Mouse (Mus musculus) kidney, postnatal 10 days (tissue): ENCODE measurements at regions not wholly inside any gene's neighbourhood (a gene's known extent, or its start where the extent isn't known, plus 50 kb on each side); places are given as distances from the start of the nearest gene placed in this dataset.

Experiments used
- DNase-seq: peaks from one replicate; pipeline ENCODE4 v3.0.0; 2021; ENCODE audit warnings: mixed read lengths

GRCm38 (mm10) chr13:107626670-107627069 is 417.6 kb upstream of the Smim15 start:
- DNase-seq = no peak

- DNase-seq = no peak
Observed at GRCm38 (mm10) chr13:107621337-107621736, 422.9 kb upstream of the Smim15 start.

- no peak for DNase-seq
Observed at GRCm38 (mm10) chr13:107620887-107621286, 423.4 kb upstream of the Smim15 start.

- no peak for DNase-seq
Observed at GRCm38 (mm10) chr13:107620210-107620609, 424.0 kb upstream of the Smim15 start.

GRCm38 (mm10) chr13:107619430-107619927 is 424.8 kb upstream of the Smim15 start:
- no peak for DNase-seq

- DNase-seq = no peak
Observed at GRCm38 (mm10) chr13:107618796-107619429, 425.3 kb upstream of the Smim15 start.

GRCm38 (mm10) chr13:107618369-107618771 is 425.9 kb upstream of the Smim15 start:
- no peak for DNase-seq

- no peak for DNase-seq
Observed at GRCm38 (mm10) chr13:107617582-107617981, 426.7 kb upstream of the Smim15 start.

GRCm38 (mm10) chr13:107616775-107617174 is 427.5 kb upstream of the Smim15 start:
- peak; percentile 41 for DNase-seq

GRCm38 (mm10) chr13:107608996-107609503 is 435.2 kb upstream of the Smim15 start:
- DNase-seq = no peak

- DNase-seq = no peak
Observed at GRCm38 (mm10) chr13:107607294-107607693, 437.0 kb upstream of the Smim15 start.

GRCm38 (mm10) chr13:107602149-107602548 is 442.1 kb upstream of the Smim15 start:
- no peak for DNase-seq

- no peak for DNase-seq
Observed at GRCm38 (mm10) chr13:107601132-107601439, 443.2 kb upstream of the Smim15 start.

GRCm38 (mm10) chr13:107600331-107601131 is 443.7 kb upstream of the Smim15 start:
- peak; percentile 65 for DNase-seq

GRCm38 (mm10) chr13:107599094-107599644 is 445.1 kb upstream of the Smim15 start:
- no peak for DNase-seq

GRCm38 (mm10) chr13:107598391-107598790 is 445.9 kb upstream of the Smim15 start:
- no peak for DNase-seq

- DNase-seq = no peak
Observed at GRCm38 (mm10) chr13:107597217-107597616, 447.0 kb upstream of the Smim15 start.

GRCm38 (mm10) chr13:107596183-107596582 is 448.1 kb upstream of the Smim15 start:
- no peak for DNase-seq

- no peak for DNase-seq
Observed at GRCm38 (mm10) chr13:107588399-107589002, 455.7 kb upstream of the Smim15 start.

GRCm38 (mm10) chr13:107587678-107588077 is 456.6 kb upstream of the Smim15 start:
- DNase-seq = no peak

- DNase-seq = no peak
Observed at GRCm38 (mm10) chr13:107585936-107586335, 458.3 kb upstream of the Smim15 start.

- no peak for DNase-seq
Observed at GRCm38 (mm10) chr13:107585353-107585752, 458.9 kb upstream of the Smim15 start.

- no peak for DNase-seq
Observed at GRCm38 (mm10) chr13:107578968-107579367, 465.3 kb upstream of the Smim15 start.
